Mouse (Mus musculus) lung, embryonic 14.5 days (tissue): ENCODE results near the gene Dnajb1. TPM values are rescaled to one million over a fixed set of nuclear protein-coding genes. Genes with fewer than 3 reads are reported as not detected.
"Not testable (repeated sequence)": the region's sequence is repeated elsewhere in the genome, so short reads cannot be mapped to it uniquely, and the experiment has no call there.

Source experiments
- ATAC-seq: fragments of 200-750 bp; cut with Nextera tagmentation; 2 replicates; pipeline ENCODE4 v1.8.0; 2017; ENCODE audit warnings: mild to moderate bottlenecking, moderate TSS enrichment, moderate library complexity; ENCODE audit not compliant: insufficient read depth
- DNase-seq: peaks from one replicate; pipeline ENCODE4 v3.0.0-alpha.2; 2015
- H3K27ac ChIP-seq: fragments of 300-500 bp; sonication (generic); 2 replicates; pipeline ENCODE4 v1.5.1; 2014; ENCODE audit warnings: low read depth, mild to moderate bottlenecking, moderate library complexity
- H3K27me3 ChIP-seq: fragments of 300-500 bp; sonication (generic); 2 replicates; pipeline ENCODE4 v1.6.1; 2014; ENCODE audit warnings: low read length, control low read depth; ENCODE audit not compliant: insufficient read depth
- H3K36me3 ChIP-seq: fragments of 300-500 bp; sonication (generic); 2 replicates; pipeline ENCODE4 v1.6.1; 2014; ENCODE audit warnings: control low read depth; ENCODE audit not compliant: insufficient read depth
- H3K4me1 ChIP-seq: fragments of 300-500 bp; sonication (generic); 2 replicates; pipeline ENCODE4 v1.6.1; 2014; ENCODE audit warnings: antibody characterized with exemption, control low read depth; ENCODE audit not compliant: insufficient read depth
- H3K4me2 ChIP-seq: fragments of 300-500 bp; sonication (generic); 2 replicates; pipeline ENCODE4 v1.6.1; 2014; ENCODE audit warnings: mild to moderate bottlenecking
- H3K4me3 ChIP-seq: fragments of 300-500 bp; sonication (generic); 2 replicates; pipeline ENCODE4 v1.5.1; 2014; ENCODE audit warnings: low read depth, low read length
- H3K9ac ChIP-seq: fragments of 300-500 bp; sonication (generic); 2 replicates; pipeline ENCODE4 v1.6.1; 2014
- H3K9me3 ChIP-seq: fragments of 300-500 bp; sonication (generic); 2 replicates; pipeline ENCODE4 v1.6.1; 2016; ENCODE audit warnings: low read depth, low read length, control low read depth
- CTCF ChIP-seq: IDR thresholded peaks from 2 replicates; pipeline ENCODE4 v1.5.1; 2016; ENCODE audit warnings: antibody characterized with exemption, low read depth
- WGBS: fragments of 180-500 bp; shearing (Covaris S2); extraction: QIAGEN DNeasy Blood & Tissue Kit; methylation state at CpG from one replicate; pipeline ENCODE4 v1.1.7; 2014; 5-methylcytosine and 5-hydroxymethylcytosine counted together
- polyA plus RNA-seq: library from polyadenylated mRNA; unstranded; fragments of >200 nt; fragmentation: Nextera tagmentation; extraction: Ambion mirVana; gene quantifications from 2 replicates; pipeline ENCODE4 v1.2.1, GENCODE M21; 2014

Gene Dnajb1
- polyA plus RNA-seq, 1 experiment from 2014 or later = 61.3 TPM

- Histone ChIP-seq H3K4me2 (no peak overlapping the region), H3K4me3 (no peak overlapping the region), H3K4me1 (no peaks in the 10 kb centered on the region; the same call in 1 of the 2 replicates), H3K27me3 (no peaks in the 10 kb centered on the region), H3K9me3 (no peaks in the 10 kb centered on the region), H3K9ac (no peak overlapping the region), H3K36me3 (peaks cover 38% of the 10 kb centered on the region), H3K27ac (no peak overlapping the region)
- DNase-seq (no peak), ATAC-seq (no peak)
- WGBS = 51% methylated on average over 6 of the region's 6 CpGs
- TF ChIP-seq CTCF = no peak
Measured at GRCm38 (mm10) chr8:83587644-83588043, 20.3 kb upstream of the Dnajb1 start.

- WGBS = 91% methylated on average over 5 of the region's 5 CpGs
- H3K4me1 ChIP-seq = no peaks in the 10 kb centered on the region; the same call in 1 of the 2 replicates
Measured at GRCm38 (mm10) chr8:83588886-83589285, 19.1 kb upstream of the Dnajb1 start.

DNA sequence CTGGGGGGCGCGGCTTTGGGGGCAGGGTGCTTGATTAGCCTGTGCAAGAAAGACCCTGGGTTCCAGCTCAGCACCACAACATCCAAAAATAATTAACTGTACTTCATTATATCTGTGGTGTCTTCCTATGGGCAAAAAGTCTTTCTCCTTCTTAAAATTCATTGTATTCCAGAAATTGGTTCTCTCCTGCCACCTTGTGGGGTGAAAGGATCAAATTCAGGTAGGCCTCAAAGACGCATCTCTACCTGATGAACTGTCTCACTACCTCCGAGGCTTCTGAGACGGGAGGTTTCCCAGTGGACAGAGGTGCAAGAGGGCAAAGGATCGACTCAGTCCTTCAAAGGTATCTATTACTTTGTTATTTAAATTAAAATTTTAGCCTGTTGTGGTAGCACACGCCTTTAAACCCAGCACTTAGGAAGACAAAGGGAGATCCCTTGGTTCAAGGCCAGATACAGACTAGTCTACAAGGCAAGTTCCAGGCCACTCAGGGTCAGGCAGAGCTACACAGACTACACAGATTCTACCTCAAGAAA, 17.4 kb upstream of the Dnajb1 start:
- H3K9ac ChIP-seq = no peak overlapping the region
- H3K4me3 ChIP-seq = no peak overlapping the region
- WGBS = 74% methylated on average over 7 of the region's 7 CpGs
- H3K27ac ChIP-seq = no peak overlapping the region
- TF ChIP-seq CTCF = peak; percentile 26; the same call in 1 of the 2 replicates
- ATAC-seq (no peak), DNase-seq (no peak)
- H3K27me3 ChIP-seq = no peaks in the 10 kb centered on the region
- peaks cover 19% of the 10 kb centered on the region for H3K36me3 ChIP-seq
- H3K4me1 ChIP-seq = no peaks in the 10 kb centered on the region; the same call in 1 of the 2 replicates
- no peaks in the 10 kb centered on the region for H3K9me3 ChIP-seq
- H3K4me2 ChIP-seq = no peak overlapping the region

More at GRCm38 (mm10) chr8:83588886-83589285, 19.1 kb upstream of the Dnajb1 start:
- no peak overlapping the region for H3K4me2 ChIP-seq
- H3K9ac ChIP-seq = no peak overlapping the region
- no peak overlapping the region for H3K27ac ChIP-seq
- peaks cover 31% of the 10 kb centered on the region for H3K36me3 ChIP-seq
- DNase-seq = no peak
- TF ChIP-seq CTCF = no peak
- ATAC-seq = no peak
- no peak overlapping the region for H3K4me3 ChIP-seq
- H3K27me3 ChIP-seq = no peaks in the 10 kb centered on the region
- H3K9me3 ChIP-seq = no peaks in the 10 kb centered on the region

DNA sequence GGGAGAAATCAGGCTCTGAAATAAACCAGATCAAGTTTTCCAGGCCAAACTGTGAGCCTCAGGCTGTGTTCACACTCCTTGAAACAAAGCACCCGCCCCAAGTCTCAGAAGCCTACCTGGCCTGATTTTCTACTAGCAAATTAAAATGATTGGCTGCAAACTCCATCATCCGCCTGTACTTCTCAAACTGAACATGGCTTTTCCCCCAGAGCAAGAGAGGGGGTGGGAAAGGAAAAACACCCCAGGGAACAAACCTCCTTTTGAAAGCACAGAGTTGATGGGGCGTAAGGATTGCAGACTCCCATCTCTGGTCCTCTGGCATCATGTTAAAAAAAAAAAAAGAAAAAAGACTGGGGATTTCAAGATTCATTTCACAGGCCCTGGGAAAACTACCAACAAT, 15.3 kb upstream of the Dnajb1 start:
- ATAC-seq (no peak), DNase-seq (no peak)
- TF ChIP-seq CTCF = no peak
- Histone ChIP-seq H3K9me3 (no peaks in the 10 kb centered on the region), H3K4me2 (peak overlapping the region; percentile 88), H3K9ac (peak overlapping the region; percentile 73; the same call in 1 of the 2 replicates), H3K27me3 (no peaks in the 10 kb centered on the region), H3K4me1 (no peaks in the 10 kb centered on the region; the same call in 1 of the 2 replicates), H3K27ac (no peak overlapping the region), H3K4me3 (peak overlapping the region; percentile 70), H3K36me3 (peaks cover 18% of the 10 kb centered on the region)
- WGBS = 51% methylated on average over 3 of the region's 3 CpGs

DNA sequence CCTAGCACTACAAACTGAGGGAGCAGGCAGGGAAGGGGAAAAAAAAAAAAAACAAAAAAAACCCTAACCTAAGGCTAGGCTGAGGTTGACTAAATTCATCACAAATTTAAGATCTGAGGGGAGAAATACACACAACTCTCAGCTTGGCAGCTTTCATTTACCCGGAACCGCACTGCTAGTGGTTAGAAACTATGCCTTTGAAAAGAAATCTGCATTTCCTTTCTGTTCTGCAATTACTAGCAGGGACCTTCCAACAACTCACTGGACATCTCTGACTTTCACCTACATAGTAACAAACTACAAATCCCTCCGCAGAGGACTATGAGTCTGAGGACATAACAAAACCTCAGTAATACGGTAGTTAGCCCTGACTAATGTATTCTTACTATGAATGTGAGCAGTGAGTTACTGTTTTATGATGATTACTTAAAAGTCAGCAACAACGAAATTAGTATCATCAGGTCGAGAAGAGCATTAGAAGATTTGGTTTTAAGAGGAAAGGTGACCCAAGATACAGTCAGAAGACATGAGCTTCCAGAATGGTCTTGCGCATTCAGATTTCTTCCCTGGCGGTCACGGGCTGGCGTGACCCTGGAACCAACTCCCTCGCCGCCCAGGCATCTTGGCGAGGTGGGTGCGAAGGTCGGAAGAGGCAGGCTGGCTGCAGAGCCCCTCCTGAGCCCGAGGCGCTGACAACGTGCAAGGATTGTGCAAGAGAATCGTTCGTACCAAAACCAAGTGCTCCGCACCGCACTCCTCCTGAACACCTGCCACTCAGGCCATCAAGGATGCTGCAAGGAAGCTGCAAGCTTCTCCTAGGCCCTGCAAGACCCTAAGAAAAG, 14.4 kb upstream of the Dnajb1 start:
- Histone ChIP-seq H3K9ac (peak overlapping the region; percentile 73), H3K36me3 (peaks cover 12% of the 10 kb centered on the region), H3K27me3 (no peaks in the 10 kb centered on the region), H3K4me2 (peak overlapping the region; percentile 88), H3K9me3 (no peaks in the 10 kb centered on the region), H3K4me1 (no peaks in the 10 kb centered on the region; the same call in 1 of the 2 replicates), H3K4me3 (peak overlapping the region; percentile 70), H3K27ac (peak overlapping the region; percentile 76)
- WGBS = 4% methylated on average over 22 of the region's 22 CpGs
- TF ChIP-seq CTCF = no peak
- DNase-seq = peak; percentile 28
- no peak for ATAC-seq

GRCm38 (mm10) chr8:83594167-83595049, 13.6 kb upstream of the Dnajb1 start:
- Histone ChIP-seq H3K9ac (peak overlapping the region; percentile 73), H3K4me3 (peak overlapping the region; percentile 70), H3K4me2 (peak overlapping the region; percentile 88), H3K27me3 (no peaks in the 10 kb centered on the region), H3K36me3 (peaks cover 9% of the 10 kb centered on the region), H3K9me3 (no peaks in the 10 kb centered on the region), H3K4me1 (no peaks in the 10 kb centered on the region; the same call in 1 of the 2 replicates), H3K27ac (peak overlapping the region; percentile 92)
- ATAC-seq (peak; percentile 99), DNase-seq (peak; percentile 99)
- under 1% methylated on average over 43 of the region's 43 CpGs for WGBS
- no peak for TF ChIP-seq CTCF

GRCm38 (mm10) chr8:83595050-83595345, 13.0 kb upstream of the Dnajb1 start:
- not testable (repeated sequence) for H3K36me3 ChIP-seq, H3K9me3 ChIP-seq, H3K27me3 ChIP-seq, H3K4me1 ChIP-seq, DNase-seq, ATAC-seq
- Histone ChIP-seq H3K4me3 (peak overlapping the region; percentile 70), H3K9ac (peak overlapping the region; percentile 63), H3K4me2 (peak overlapping the region; percentile 88), H3K27ac (peak overlapping the region; percentile 92)
- WGBS = 47% methylated on average over 3 of the region's 3 CpGs
- peak; percentile 22; the same call in 1 of the 2 replicates for TF ChIP-seq CTCF
